Mouse (Mus musculus): ENCODE data around the gene Dclk2. TPM values are rescaled to one million over a fixed set of nuclear protein-coding genes. Genes with fewer than 3 reads are reported as not detected.

Dclk2 gene
- polyA plus RNA-seq, 1 experiment from 2014 or later: 9.1 TPM

GRCm38 (mm10) chr3:86762456-86762855 lies 158.2 kb downstream of the Dclk2 start:
- Histone ChIP-seq H3K4me1 (replicated peaks; ENCODE audit: control insufficient read depth, insufficient read depth, low read length) (no peaks in the 10 kb centered on the region), H3K27ac (ENCODE audit: low read depth) (no peak overlapping the region), H3K36me3 (ENCODE audit: control insufficient read depth, insufficient read depth, low read length) (no peaks in the 10 kb centered on the region), H3K4me3 (ENCODE audit: low read depth, low read length) (no peak overlapping the region), H3K9me3 (ENCODE audit: control insufficient read depth, low read length) (no peaks in the 10 kb centered on the region), H3K4me2 (ENCODE audit: low read length) (no peak overlapping the region), H3K27me3 (replicated peaks; ENCODE audit: control insufficient read depth, insufficient read depth, low read length) (no peaks in the 10 kb centered on the region), H3K9ac (ENCODE audit: low read length) (no peak overlapping the region)
- ATAC-seq (replicated peaks; ENCODE audit: low FRiP score, low TSS enrichment, low read depth): no peak
- DNase-seq (ENCODE audit: low spot score): no peak
- 71% methylated on average over 4 of the region's 4 CpGs for WGBS

GRCm38 (mm10) chr3:86762036-86762415 lies 158.6 kb downstream of the Dclk2 start:
- Histone ChIP-seq H3K27me3 (replicated peaks; ENCODE audit: control insufficient read depth, insufficient read depth, low read length) (no peaks in the 10 kb centered on the region), H3K9me3 (ENCODE audit: control insufficient read depth, low read length) (no peaks in the 10 kb centered on the region), H3K4me2 (ENCODE audit: low read length) (no peak overlapping the region), H3K4me1 (replicated peaks; ENCODE audit: control insufficient read depth, insufficient read depth, low read length) (0 out of 2 replicates have a peak, but pooled peaks cover 3% of the 10 kb centered on the region), H3K4me3 (ENCODE audit: low read depth, low read length) (no peak overlapping the region), H3K36me3 (ENCODE audit: control insufficient read depth, insufficient read depth, low read length) (no peaks in the 10 kb centered on the region), H3K27ac (ENCODE audit: low read depth) (no peak overlapping the region), H3K9ac (ENCODE audit: low read length) (no peak overlapping the region)
- ATAC-seq (replicated peaks; ENCODE audit: low FRiP score, low TSS enrichment, low read depth) (no peak), DNase-seq (ENCODE audit: low spot score) (no peak)
- WGBS: 84% methylated on average over 6 of the region's 6 CpGs

- DNase-seq (ENCODE audit: low spot score): peak; percentile 83
- H3K27ac ChIP-seq (ENCODE audit: low read depth): peak overlapping the region; percentile 83
- peaks cover 7% of the 10 kb centered on the region; the same call in 1 of the 2 replicates for H3K4me1 ChIP-seq (replicated peaks; ENCODE audit: control insufficient read depth, insufficient read depth, low read length)
- H3K27me3 ChIP-seq (replicated peaks; ENCODE audit: control insufficient read depth, insufficient read depth, low read length): no peaks in the 10 kb centered on the region
- H3K36me3 ChIP-seq (ENCODE audit: control insufficient read depth, insufficient read depth, low read length): no peaks in the 10 kb centered on the region
- 32% methylated on average over 9 of the region's 9 CpGs for WGBS
- peak overlapping the region; percentile 54 for H3K4me2 ChIP-seq (ENCODE audit: low read length)
- H3K9me3 ChIP-seq (ENCODE audit: control insufficient read depth, low read length): no peaks in the 10 kb centered on the region
- H3K9ac ChIP-seq (ENCODE audit: low read length): peak overlapping the region; percentile 59
- peak overlapping the region; percentile 0; the same call in 1 of the 2 replicates for H3K4me3 ChIP-seq (ENCODE audit: low read depth, low read length)
- ATAC-seq (replicated peaks; ENCODE audit: low FRiP score, low TSS enrichment, low read depth): peak; percentile 69; the same call in 1 of the 2 replicates
Measured at GRCm38 (mm10) chr3:86761095-86762035, 159.3 kb downstream of the Dclk2 start.

GRCm38 (mm10) chr3:86760474-86760873 lies 160.2 kb downstream of the Dclk2 start:
- 38% methylated on average over 7 of the region's 7 CpGs for WGBS
- Histone ChIP-seq H3K4me2 (ENCODE audit: low read length) (peak overlapping the region; percentile 54), H3K36me3 (ENCODE audit: control insufficient read depth, insufficient read depth, low read length) (no peaks in the 10 kb centered on the region), H3K4me3 (ENCODE audit: low read depth, low read length) (peak overlapping the region; percentile 13; the same call in 1 of the 2 replicates), H3K27me3 (replicated peaks; ENCODE audit: control insufficient read depth, insufficient read depth, low read length) (no peaks in the 10 kb centered on the region), H3K9ac (ENCODE audit: low read length) (peak overlapping the region; percentile 59), H3K27ac (ENCODE audit: low read depth) (peak overlapping the region; percentile 83), H3K4me1 (replicated peaks; ENCODE audit: control insufficient read depth, insufficient read depth, low read length) (peaks cover 12% of the 10 kb centered on the region), H3K9me3 (ENCODE audit: control insufficient read depth, low read length) (no peaks in the 10 kb centered on the region)
- ATAC-seq (replicated peaks; ENCODE audit: low FRiP score, low TSS enrichment, low read depth) (0 out of 2 replicates have a peak, but pooled peaks have one; percentile 22), DNase-seq (ENCODE audit: low spot score) (no peak)

GRCm38 (mm10) chr3:86759834-86760233 lies 160.8 kb downstream of the Dclk2 start:
- H3K36me3 ChIP-seq (ENCODE audit: control insufficient read depth, insufficient read depth, low read length): no peaks in the 10 kb centered on the region
- peak overlapping the region; percentile 71 for H3K9ac ChIP-seq (ENCODE audit: low read length)
- DNase-seq (ENCODE audit: low spot score) (no peak), ATAC-seq (replicated peaks; ENCODE audit: low FRiP score, low TSS enrichment, low read depth) (no peak)
- H3K9me3 ChIP-seq (ENCODE audit: control insufficient read depth, low read length): no peaks in the 10 kb centered on the region
- no peaks in the 10 kb centered on the region for H3K27me3 ChIP-seq (replicated peaks; ENCODE audit: control insufficient read depth, insufficient read depth, low read length)
- 33% methylated on average over 8 of the region's 8 CpGs for WGBS
- H3K27ac ChIP-seq (ENCODE audit: low read depth): peak overlapping the region; percentile 91
- peaks cover 18% of the 10 kb centered on the region for H3K4me1 ChIP-seq (replicated peaks; ENCODE audit: control insufficient read depth, insufficient read depth, low read length)
- H3K4me2 ChIP-seq (ENCODE audit: low read length): peak overlapping the region; percentile 54
- H3K4me3 ChIP-seq (ENCODE audit: low read depth, low read length): peak overlapping the region; percentile 20

- Histone ChIP-seq H3K4me2 (ENCODE audit: low read length) (peak overlapping the region; percentile 54), H3K9me3 (ENCODE audit: control insufficient read depth, low read length) (no peaks in the 10 kb centered on the region), H3K4me1 (replicated peaks; ENCODE audit: control insufficient read depth, insufficient read depth, low read length) (peaks cover 23% of the 10 kb centered on the region), H3K36me3 (ENCODE audit: control insufficient read depth, insufficient read depth, low read length) (no peaks in the 10 kb centered on the region), H3K27ac (ENCODE audit: low read depth) (peak overlapping the region; percentile 91), H3K9ac (ENCODE audit: low read length) (peak overlapping the region; percentile 71), H3K27me3 (replicated peaks; ENCODE audit: control insufficient read depth, insufficient read depth, low read length) (no peaks in the 10 kb centered on the region), H3K4me3 (ENCODE audit: low read depth, low read length) (peak overlapping the region; percentile 20; the same call in 1 of the 2 replicates)
- ATAC-seq (replicated peaks; ENCODE audit: low FRiP score, low TSS enrichment, low read depth) (no peak), DNase-seq (ENCODE audit: low spot score) (no peak)
- 49% methylated on average over 1 of the region's 1 CpGs for WGBS
Measured at GRCm38 (mm10) chr3:86759383-86759782, 161.3 kb downstream of the Dclk2 start.

GRCm38 (mm10) chr3:86758727-86759126 lies 161.9 kb downstream of the Dclk2 start:
- no peak for ATAC-seq (replicated peaks; ENCODE audit: low FRiP score, low TSS enrichment, low read depth)
- Histone ChIP-seq H3K9me3 (ENCODE audit: control insufficient read depth, low read length) (no peaks in the 10 kb centered on the region), H3K4me2 (ENCODE audit: low read length) (peak overlapping the region; percentile 54), H3K4me1 (replicated peaks; ENCODE audit: control insufficient read depth, insufficient read depth, low read length) (peaks cover 24% of the 10 kb centered on the region), H3K36me3 (ENCODE audit: control insufficient read depth, insufficient read depth, low read length) (no peaks in the 10 kb centered on the region), H3K9ac (ENCODE audit: low read length) (peak overlapping the region; percentile 71), H3K4me3 (ENCODE audit: low read depth, low read length) (peak overlapping the region; percentile 29), H3K27me3 (replicated peaks; ENCODE audit: control insufficient read depth, insufficient read depth, low read length) (no peaks in the 10 kb centered on the region), H3K27ac (ENCODE audit: low read depth) (peak overlapping the region; percentile 91)
- no peak for DNase-seq (ENCODE audit: low spot score)
- whole genome bisulfite sequencing: 31% methylated on average over 6 of the region's 6 CpGs

GRCm38 (mm10) chr3:86756548-86756947 lies 164.1 kb downstream of the Dclk2 start:
- ATAC-seq (replicated peaks; ENCODE audit: low FRiP score, low TSS enrichment, low read depth) (no peak), DNase-seq (ENCODE audit: low spot score) (no peak)
- Histone ChIP-seq H3K4me2 (ENCODE audit: low read length) (peak overlapping the region; percentile 20; the same call in 1 of the 2 replicates), H3K36me3 (ENCODE audit: control insufficient read depth, insufficient read depth, low read length) (no peaks in the 10 kb centered on the region), H3K9ac (ENCODE audit: low read length) (peak overlapping the region; percentile 22; the same call in 1 of the 2 replicates), H3K4me1 (replicated peaks; ENCODE audit: control insufficient read depth, insufficient read depth, low read length) (peaks cover 28% of the 10 kb centered on the region), H3K9me3 (ENCODE audit: control insufficient read depth, low read length) (no peaks in the 10 kb centered on the region), H3K27ac (ENCODE audit: low read depth) (peak overlapping the region; percentile 54; the same call in 1 of the 2 replicates), H3K27me3 (replicated peaks; ENCODE audit: control insufficient read depth, insufficient read depth, low read length) (no peaks in the 10 kb centered on the region), H3K4me3 (ENCODE audit: low read depth, low read length) (no peak overlapping the region)
- WGBS: 66% methylated on average over 1 of the region's 1 CpGs

Measured in intestine, embryonic 14.5 days (tissue).